Mouse (Mus musculus): ENCODE results near the gene Gm2a. TPM values are rescaled to one million over a fixed set of nuclear protein-coding genes. Genes with fewer than 3 reads are reported as not detected.

The Gm2a gene
- polyA plus RNA-seq, 1 experiment from 2014 or later: 13.9 TPM

- H3K4me1 ChIP-seq (replicated peaks; ENCODE audit: control insufficient read depth, insufficient read depth, low read length): peaks cover 12% of the 10 kb centered on the region
- ATAC-seq (replicated peaks; ENCODE audit: low FRiP score): no peak
- no peaks in the 10 kb centered on the region for H3K36me3 ChIP-seq (ENCODE audit: control insufficient read depth, insufficient read depth, low read length)
- no peak for DNase-seq (ENCODE audit: low spot score)
- H3K27ac ChIP-seq (ENCODE audit: low read depth, low read length): no peak overlapping the region
- H3K4me3 ChIP-seq (ENCODE audit: low read depth, low read length): no peak overlapping the region
- no peak overlapping the region for H3K9ac ChIP-seq (ENCODE audit: low read depth, low read length)
- no peaks in the 10 kb centered on the region for H3K27me3 ChIP-seq (replicated peaks; ENCODE audit: control insufficient read depth, insufficient read depth, low read length)
- H3K9me3 ChIP-seq (ENCODE audit: control insufficient read depth, low read length): no peaks in the 10 kb centered on the region
- no peak overlapping the region for H3K4me2 ChIP-seq
- WGBS: 61% methylated on average over 4 of the region's 4 CpGs
Observed at GRCm38 (mm10) chr11:55099868-55100267, 2.0 kb downstream of the Gm2a start.

DNA sequence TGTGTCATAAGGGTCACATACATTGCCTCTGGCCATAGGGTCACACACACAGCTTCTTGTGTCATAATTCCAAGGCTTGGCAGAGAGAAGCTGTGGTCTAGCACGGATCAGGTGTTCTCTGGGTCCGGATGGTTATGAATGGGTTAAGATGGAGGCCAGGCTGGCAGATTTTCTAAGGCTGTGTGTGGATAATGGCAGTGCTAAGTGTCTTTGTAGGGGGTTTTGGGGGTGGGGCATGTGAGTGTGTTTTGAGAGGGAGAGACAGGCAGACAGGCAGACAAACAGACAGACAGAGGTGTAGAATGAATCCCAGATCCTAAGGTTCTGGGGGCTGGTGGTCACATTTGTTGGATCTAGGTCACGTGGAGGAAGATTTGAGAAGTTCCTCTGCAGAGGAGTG, 4.1 kb downstream of the Gm2a start:
- Histone ChIP-seq H3K27me3 (replicated peaks; ENCODE audit: control insufficient read depth, insufficient read depth, low read length) (no peaks in the 10 kb centered on the region), H3K9me3 (ENCODE audit: control insufficient read depth, low read length) (no peaks in the 10 kb centered on the region), H3K4me2 (no peak overlapping the region), H3K36me3 (ENCODE audit: control insufficient read depth, insufficient read depth, low read length) (no peaks in the 10 kb centered on the region), H3K4me1 (replicated peaks; ENCODE audit: control insufficient read depth, insufficient read depth, low read length) (peaks cover 8% of the 10 kb centered on the region), H3K9ac (ENCODE audit: low read depth, low read length) (no peak overlapping the region), H3K27ac (ENCODE audit: low read depth, low read length) (no peak overlapping the region), H3K4me3 (ENCODE audit: low read depth, low read length) (no peak overlapping the region)
- no peak for ATAC-seq (replicated peaks; ENCODE audit: low FRiP score)
- DNase-seq (ENCODE audit: low spot score): no peak
- WGBS: 76% methylated on average over 3 of the region's 3 CpGs

DNA sequence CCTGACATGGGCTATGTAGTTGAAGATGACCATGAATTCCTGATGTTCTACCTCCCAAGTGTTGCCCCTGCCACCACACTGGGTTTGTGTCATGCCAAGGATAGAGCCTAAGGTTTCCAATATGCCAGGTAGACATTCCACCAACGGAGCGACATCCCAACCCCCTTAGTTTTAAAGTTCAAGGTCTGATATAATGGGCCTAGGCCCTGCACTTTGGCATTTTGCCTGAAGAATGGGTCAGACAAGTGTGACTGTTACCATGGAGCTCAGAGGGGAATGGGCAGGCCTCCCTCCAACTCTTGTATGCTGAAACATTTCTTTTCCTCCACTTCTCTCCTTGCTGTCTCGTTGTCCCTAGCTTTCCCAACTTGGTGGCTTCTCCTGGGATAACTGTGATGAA, 5.3 kb downstream of the Gm2a start:
- no peak overlapping the region for H3K27ac ChIP-seq (ENCODE audit: low read depth, low read length)
- ATAC-seq (replicated peaks; ENCODE audit: low FRiP score) (no peak), DNase-seq (ENCODE audit: low spot score) (no peak)
- WGBS: 89% methylated on average over 3 of the region's 3 CpGs
- H3K27me3 ChIP-seq (replicated peaks; ENCODE audit: control insufficient read depth, insufficient read depth, low read length): no peaks in the 10 kb centered on the region
- H3K4me1 ChIP-seq (replicated peaks; ENCODE audit: control insufficient read depth, insufficient read depth, low read length): peaks cover under 1% of the 10 kb centered on the region; the same call in 1 of the 2 replicates
- H3K9me3 ChIP-seq (ENCODE audit: control insufficient read depth, low read length): no peaks in the 10 kb centered on the region
- H3K4me2 ChIP-seq: no peak overlapping the region
- no peak overlapping the region for H3K9ac ChIP-seq (ENCODE audit: low read depth, low read length)
- no peak overlapping the region for H3K4me3 ChIP-seq (ENCODE audit: low read depth, low read length)
- H3K36me3 ChIP-seq (ENCODE audit: control insufficient read depth, insufficient read depth, low read length): no peaks in the 10 kb centered on the region

DNA sequence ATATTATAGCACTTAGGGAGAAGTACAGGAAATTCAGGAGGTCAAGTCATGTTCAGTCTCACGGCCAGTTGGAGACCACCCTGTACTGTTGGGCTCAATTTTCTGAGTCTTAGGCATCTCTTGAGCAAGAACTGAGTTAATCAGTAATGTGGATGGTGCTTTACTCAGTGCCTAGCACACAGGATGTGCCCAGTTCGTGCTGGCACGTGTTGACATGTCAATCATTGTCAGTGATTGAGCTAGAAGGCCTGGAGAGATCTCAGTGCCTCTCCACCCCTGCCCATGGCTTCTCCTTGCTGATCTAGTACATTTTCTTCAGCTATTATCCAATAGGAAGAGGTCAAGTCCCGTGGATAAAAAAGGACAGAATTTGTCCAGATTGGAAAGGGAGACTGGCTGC, 7.5 kb downstream of the Gm2a start:
- ATAC-seq (replicated peaks; ENCODE audit: low FRiP score): no peak
- no peaks in the 10 kb centered on the region for H3K9me3 ChIP-seq (ENCODE audit: control insufficient read depth, low read length)
- no peak overlapping the region for H3K9ac ChIP-seq (ENCODE audit: low read depth, low read length)
- H3K4me3 ChIP-seq (ENCODE audit: low read depth, low read length): no peak overlapping the region
- H3K4me1 ChIP-seq (replicated peaks; ENCODE audit: control insufficient read depth, insufficient read depth, low read length): no peaks in the 10 kb centered on the region
- no peaks in the 10 kb centered on the region for H3K36me3 ChIP-seq (ENCODE audit: control insufficient read depth, insufficient read depth, low read length)
- no peak overlapping the region for H3K4me2 ChIP-seq
- 57% methylated on average over 4 of the region's 4 CpGs for WGBS
- H3K27me3 ChIP-seq (replicated peaks; ENCODE audit: control insufficient read depth, insufficient read depth, low read length): no peaks in the 10 kb centered on the region
- H3K27ac ChIP-seq (ENCODE audit: low read depth, low read length): no peak overlapping the region
- DNase-seq (ENCODE audit: low spot score): no peak

GRCm38 (mm10) chr11:55106636-55107035, 8.7 kb downstream of the Gm2a start:
- H3K36me3 ChIP-seq (ENCODE audit: control insufficient read depth, insufficient read depth, low read length): no peaks in the 10 kb centered on the region
- ATAC-seq (replicated peaks; ENCODE audit: low FRiP score): no peak
- H3K9ac ChIP-seq (ENCODE audit: low read depth, low read length): no peak overlapping the region
- H3K4me1 ChIP-seq (replicated peaks; ENCODE audit: control insufficient read depth, insufficient read depth, low read length): no peaks in the 10 kb centered on the region
- H3K27ac ChIP-seq (ENCODE audit: low read depth, low read length): no peak overlapping the region
- WGBS: 73% methylated on average over 1 of the region's 1 CpGs
- no peak overlapping the region for H3K4me2 ChIP-seq
- H3K9me3 ChIP-seq (ENCODE audit: control insufficient read depth, low read length): no peaks in the 10 kb centered on the region
- no peak for DNase-seq (ENCODE audit: low spot score)
- H3K4me3 ChIP-seq (ENCODE audit: low read depth, low read length): no peak overlapping the region
- H3K27me3 ChIP-seq (replicated peaks; ENCODE audit: control insufficient read depth, insufficient read depth, low read length): no peaks in the 10 kb centered on the region

- no peak overlapping the region for H3K27ac ChIP-seq (ENCODE audit: low read depth, low read length)
- DNase-seq (ENCODE audit: low spot score) (no peak), ATAC-seq (replicated peaks; ENCODE audit: low FRiP score) (no peak)
- H3K36me3 ChIP-seq (ENCODE audit: control insufficient read depth, insufficient read depth, low read length): no peaks in the 10 kb centered on the region
- no peak overlapping the region for H3K4me2 ChIP-seq
- 87% methylated on average over 7 of the region's 7 CpGs for WGBS
- no peak overlapping the region for H3K9ac ChIP-seq (ENCODE audit: low read depth, low read length)
- no peaks in the 10 kb centered on the region for H3K27me3 ChIP-seq (replicated peaks; ENCODE audit: control insufficient read depth, insufficient read depth, low read length)
- H3K4me3 ChIP-seq (ENCODE audit: low read depth, low read length): no peak overlapping the region
- H3K9me3 ChIP-seq (ENCODE audit: control insufficient read depth, low read length): no peaks in the 10 kb centered on the region
- 0 out of 2 replicates have a peak, but pooled peaks cover 3% of the 10 kb centered on the region for H3K4me1 ChIP-seq (replicated peaks; ENCODE audit: control insufficient read depth, insufficient read depth, low read length)
Observed at GRCm38 (mm10) chr11:55109521-55110300, 11.8 kb downstream of the Gm2a start.

DNA sequence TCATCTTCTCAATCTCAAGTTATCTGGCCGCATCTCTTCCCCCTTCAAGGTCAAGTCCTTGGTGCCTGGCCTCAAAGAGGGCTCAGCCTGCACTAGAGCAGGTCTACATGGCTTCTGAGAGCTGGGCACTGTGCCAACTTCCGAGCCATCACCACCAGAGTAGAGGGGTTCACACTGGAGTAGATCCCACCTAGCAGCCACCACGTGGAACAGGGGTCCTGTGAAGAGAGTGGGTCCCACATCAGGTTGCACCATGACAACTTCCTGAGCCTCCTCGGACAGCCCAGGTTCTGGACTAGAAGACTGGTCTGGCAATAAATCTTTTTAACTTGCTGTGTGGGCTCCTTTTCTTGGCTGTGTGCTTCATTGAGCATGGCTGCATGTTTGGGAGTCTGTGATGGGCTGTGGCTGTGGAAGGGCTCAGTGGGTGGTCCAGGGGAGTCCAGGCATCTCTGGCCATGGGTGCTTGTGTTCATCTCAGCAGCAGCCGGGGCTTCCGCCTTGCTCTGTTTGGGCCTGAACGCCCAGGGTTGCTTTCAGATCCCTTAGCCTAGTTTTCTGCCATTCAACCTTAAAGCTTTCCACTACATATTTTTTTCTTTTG, 12.8 kb downstream of the Gm2a start:
- no peak overlapping the region for H3K4me3 ChIP-seq (ENCODE audit: low read depth, low read length)
- WGBS: 78% methylated on average over 7 of the region's 7 CpGs
- no peaks in the 10 kb centered on the region for H3K27me3 ChIP-seq (replicated peaks; ENCODE audit: control insufficient read depth, insufficient read depth, low read length)
- no peaks in the 10 kb centered on the region for H3K36me3 ChIP-seq (ENCODE audit: control insufficient read depth, insufficient read depth, low read length)
- H3K4me2 ChIP-seq: no peak overlapping the region
- no peak overlapping the region for H3K9ac ChIP-seq (ENCODE audit: low read depth, low read length)
- DNase-seq (ENCODE audit: low spot score) (no peak), ATAC-seq (replicated peaks; ENCODE audit: low FRiP score) (no peak)
- H3K4me1 ChIP-seq (replicated peaks; ENCODE audit: control insufficient read depth, insufficient read depth, low read length): 0 out of 2 replicates have a peak, but pooled peaks cover 3% of the 10 kb centered on the region
- peaks cover 3% of the 10 kb centered on the region; the same call in 1 of the 2 replicates for H3K9me3 ChIP-seq (ENCODE audit: control insufficient read depth, low read length)
- H3K27ac ChIP-seq (ENCODE audit: low read depth, low read length): no peak overlapping the region

GRCm38 (mm10) chr11:55113209-55113860, 15.4 kb downstream of the Gm2a start:
- peak; percentile 43 for DNase-seq (ENCODE audit: low spot score)
- H3K36me3 ChIP-seq (ENCODE audit: control insufficient read depth, insufficient read depth, low read length): no peaks in the 10 kb centered on the region
- no peak overlapping the region for H3K4me3 ChIP-seq (ENCODE audit: low read depth, low read length)
- peaks cover 3% of the 10 kb centered on the region; the same call in 1 of the 2 replicates for H3K9me3 ChIP-seq (ENCODE audit: control insufficient read depth, low read length)
- H3K27me3 ChIP-seq (replicated peaks; ENCODE audit: control insufficient read depth, insufficient read depth, low read length): no peaks in the 10 kb centered on the region
- peak overlapping the region; percentile 49 for H3K4me2 ChIP-seq
- 0 out of 2 replicates have a peak overlapping the region, but pooled peaks have one; percentile 10 for H3K9ac ChIP-seq (ENCODE audit: low read depth, low read length)
- 36% methylated on average over 7 of the region's 7 CpGs for whole genome bisulfite sequencing
- 0 out of 2 replicates have a peak, but pooled peaks cover 3% of the 10 kb centered on the region for H3K4me1 ChIP-seq (replicated peaks; ENCODE audit: control insufficient read depth, insufficient read depth, low read length)
- peak overlapping the region; percentile 72 for H3K27ac ChIP-seq (ENCODE audit: low read depth, low read length)
- peak; percentile 68; the same call in 1 of the 2 replicates for ATAC-seq (replicated peaks; ENCODE audit: low FRiP score)

All from liver, embryonic 11.5 days (tissue).